Mouse (Mus musculus) urinary bladder, postnatal 25 days (tissue): ENCODE data around the gene Dgkq.
"Not testable (repeated sequence)": the region's sequence is repeated elsewhere in the genome, so short reads cannot be mapped to it uniquely, and the experiment has no call there.

ENCODE experiments used
- DNase-seq: peaks from one replicate; pipeline ENCODE4 v3.0.0; 2022; ENCODE audit warnings: low spot score

Gene Dgkq

GRCm38 (mm10) chr5:108654444-108654990 is 15.0 kb downstream of the Dgkq start:
- no peak for DNase-seq

GRCm38 (mm10) chr5:108653341-108653740 is 16.1 kb downstream of the Dgkq start:
- no peak for DNase-seq

- peak; percentile 32 for DNase-seq
These were observed 17.6 kb downstream of the Dgkq start for GRCm38 (mm10) chr5:108651823-108652222.

GRCm38 (mm10) chr5:108651136-108651720 is 18.2 kb downstream of the Dgkq start:
- no peak for DNase-seq

- DNase-seq, result no peak
These were observed 19.1 kb downstream of the Dgkq start for GRCm38 (mm10) chr5:108650341-108650740.

- no peak for DNase-seq
These were observed 20.4 kb downstream of the Dgkq start for GRCm38 (mm10) chr5:108648937-108649576.

- DNase-seq, result no peak
These were observed 21.5 kb downstream of the Dgkq start for GRCm38 (mm10) chr5:108647820-108648465.

- no peak for DNase-seq
These were observed 22.2 kb downstream of the Dgkq start for GRCm38 (mm10) chr5:108647311-108647710.

- no peak for DNase-seq
These were observed 23.2 kb downstream of the Dgkq start for GRCm38 (mm10) chr5:108646343-108646660.

- no peak for DNase-seq
These were observed 23.7 kb downstream of the Dgkq start for GRCm38 (mm10) chr5:108645651-108646342.

GRCm38 (mm10) chr5:108643674-108644073 is 25.8 kb downstream of the Dgkq start:
- DNase-seq, result no peak

- DNase-seq, result no peak
These were observed 33.3 kb downstream of the Dgkq start for GRCm38 (mm10) chr5:108636172-108636571.

GRCm38 (mm10) chr5:108634088-108634487 is 35.4 kb downstream of the Dgkq start:
- DNase-seq, result not testable (repeated sequence)

GRCm38 (mm10) chr5:108633676-108634075 is 35.8 kb downstream of the Dgkq start:
- DNase-seq, result no peak

- peak; percentile 87 for DNase-seq
These were observed 39.6 kb downstream of the Dgkq start, which contains the start of the genes Gak and Tmem175 for GRCm38 (mm10) chr5:108629634-108630483. TSS of gene Gak (minus strand) at chr5:108629755. TSS of gene Tmem175 (plus strand) at chr5:108629770.

- DNase-seq, result no peak
These were observed 40.4 kb downstream of the Dgkq start for GRCm38 (mm10) chr5:108628891-108629633.

GRCm38 (mm10) chr5:108626050-108626660 is 43.3 kb downstream of the Dgkq start:
- DNase-seq, result no peak

- no peak for DNase-seq
These were observed 47.6 kb downstream of the Dgkq start for GRCm38 (mm10) chr5:108621870-108622269.

- DNase-seq, result no peak
These were observed 59.0 kb downstream of the Dgkq start for GRCm38 (mm10) chr5:108610426-108610825.

- DNase-seq, result no peak
These were observed 66.9 kb downstream of the Dgkq start for GRCm38 (mm10) chr5:108602537-108602936.
